Mouse (Mus musculus) liver, embryonic 11.5 days (tissue): Measurements from ENCODE around the gene Spata2l. TPM values are rescaled to one million over a fixed set of nuclear protein-coding genes. Genes with fewer than 3 reads are reported as not detected.

Source experiments
- polyA plus RNA-seq: library from polyadenylated mRNA; unstranded; fragments of >200 nt; fragmentation: Nextera tagmentation; extraction: Ambion mirVana; gene quantifications from 2 replicates; pipeline ENCODE4 v1.2.1, GENCODE M21; 2014

Spata2l gene
- polyA plus RNA-seq, 1 experiment from 2014 or later = 2.2 TPM

Other genes starting within 250 kb of the Spata2l start
- gene Ankrd11, start 194.0 kb downstream of the Spata2l start, polyA plus RNA-seq = 49.2 and 53.8 TPM in 2 replicates
- gene Spg7, start 173.3 kb downstream of the Spata2l start, polyA plus RNA-seq = 41.3 and 46.0 TPM in 2 replicates
- gene Rpl13, start 133.9 kb downstream of the Spata2l start, polyA plus RNA-seq = 1,965 and 2,035 TPM in 2 replicates
- 5.2 and 5.9 TPM in 2 replicates for gene Cpne7, start 118.9 kb downstream of the Spata2l start, polyA plus RNA-seq
- gene Sult5a1, start 77.9 kb downstream of the Spata2l start, polyA plus RNA-seq = 4.6 and 5.6 TPM in 2 replicates
- gene Dpep1, start 50.0 kb downstream of the Spata2l start, polyA plus RNA-seq = 0.52 and 1.3 TPM in 2 replicates
- gene Chmp1a, start 23.5 kb downstream of the Spata2l start, polyA plus RNA-seq = 95.4 and 104 TPM in 2 replicates
- gene Spata33, start 23.4 kb downstream of the Spata2l start, polyA plus RNA-seq = 1.4 and 1.7 TPM in 2 replicates
- 22.8 and 25.0 TPM in 2 replicates for gene Cdk10, start 11.4 kb downstream of the Spata2l start, polyA plus RNA-seq
- gene Zfp276, start 18.0 kb upstream of the Spata2l start, polyA plus RNA-seq = 16.0 and 18.8 TPM in 2 replicates
- gene Vps9d1, start 18.1 kb upstream of the Spata2l start, polyA plus RNA-seq = 9.2 and 10.7 TPM in 2 replicates
- gene Fanca, start 82.3 kb upstream of the Spata2l start, polyA plus RNA-seq = 39.7 and 46.8 TPM in 2 replicates
- 6.5 and 6.7 TPM in 2 replicates for gene Spire2, start 96.5 kb upstream of the Spata2l start, polyA plus RNA-seq
- 136 and 147 TPM in 2 replicates for gene Tcf25, start 137.5 kb upstream of the Spata2l start, polyA plus RNA-seq
- gene Mc1r, start 170.9 kb upstream of the Spata2l start, polyA plus RNA-seq = 0.04 and 0.06 TPM in 2 replicates
- gene Tubb3, start 175.2 kb upstream of the Spata2l start, polyA plus RNA-seq = 6.0 and 6.9 TPM in 2 replicates
- gene Def8, start 187.3 kb upstream of the Spata2l start, polyA plus RNA-seq = 27.0 and 32.7 TPM in 2 replicates
- gene Afg3l1, start 241.7 kb upstream of the Spata2l start, polyA plus RNA-seq = 42.2 and 43.0 TPM in 2 replicates